Mouse (Mus musculus) spleen, adult 2 months (tissue): ENCODE measurements around the gene Rad51d. TPM values are rescaled to one million over a fixed set of nuclear protein-coding genes. Genes with fewer than 3 reads are reported as not detected.

Source experiments
- DNase-seq, 2 experiments: peaks; one replicate each; pipeline versions ENCODE4 v3.0.0 to v3.0.0-alpha.2; 2012 to 2021; ENCODE audit warnings: low spot score in 2 of 2, low read depth in 1 of 2
- H3K27ac ChIP-seq: fragments of 200-500 bp; 2 replicates; pipeline ENCODE4 v1.5.1; 2012; ENCODE audit warnings: low read length, inconsistent platforms; ENCODE audit not compliant: insufficient read depth
- H3K27me3 ChIP-seq: fragments of 200-500 bp; 2 replicates; pipeline ENCODE4 v1.6.1; 2012; ENCODE audit warnings: mild to moderate bottlenecking, moderate library complexity, low read length, inconsistent platforms; ENCODE audit not compliant: control insufficient read depth, insufficient read depth
- H3K36me3 ChIP-seq: fragments of 200-500 bp; 2 replicates; pipeline ENCODE4 v1.6.1; 2012; ENCODE audit warnings: mild to moderate bottlenecking, low read length, inconsistent platforms; ENCODE audit not compliant: control insufficient read depth, insufficient read depth
- H3K4me1 ChIP-seq: fragments of 200-500 bp; 2 replicates; pipeline ENCODE4 v1.6.1; 2011; ENCODE audit warnings: inconsistent platforms; ENCODE audit not compliant: control insufficient read depth, insufficient read depth, insufficient read length
- H3K4me3 ChIP-seq: fragments of 200-500 bp; 2 replicates; pipeline ENCODE4 v1.5.1; 2011; ENCODE audit warnings: mild to moderate bottlenecking, inconsistent platforms; ENCODE audit not compliant: insufficient read depth, insufficient read length; ENCODE audit errors: extremely low read depth
- CTCF ChIP-seq: fragments of 200-500 bp; IDR thresholded peaks from 2 replicates; pipeline ENCODE4 v1.5.1; 2011; ENCODE audit warnings: mild to moderate bottlenecking, inconsistent platforms; ENCODE audit not compliant: insufficient read depth, insufficient read length, insufficient replicate concordance; ENCODE audit errors: extremely low read depth
- POLR2A ChIP-seq: fragments of 200-500 bp; IDR thresholded peaks from 2 replicates; pipeline ENCODE4 v1.6.1; 2011; ENCODE audit warnings: low read depth, low read length, inconsistent platforms
- WGBS: fragments of 180-500 bp; shearing (Covaris S2); methylation state at CpG from one replicate; pipeline ENCODE4 v1.1.7; 2018; 5-methylcytosine and 5-hydroxymethylcytosine counted together
- polyA plus RNA-seq: library from polyadenylated mRNA; depleted of rRNA; stranded (reverse); fragments of >200 nt; gene quantifications from 2 replicates; pipeline ENCODE4 v1.2.3, GENCODE M21; 2012

The Rad51d gene
- polyA plus RNA-seq, 1 experiment: 10.9 TPM

DNA sequence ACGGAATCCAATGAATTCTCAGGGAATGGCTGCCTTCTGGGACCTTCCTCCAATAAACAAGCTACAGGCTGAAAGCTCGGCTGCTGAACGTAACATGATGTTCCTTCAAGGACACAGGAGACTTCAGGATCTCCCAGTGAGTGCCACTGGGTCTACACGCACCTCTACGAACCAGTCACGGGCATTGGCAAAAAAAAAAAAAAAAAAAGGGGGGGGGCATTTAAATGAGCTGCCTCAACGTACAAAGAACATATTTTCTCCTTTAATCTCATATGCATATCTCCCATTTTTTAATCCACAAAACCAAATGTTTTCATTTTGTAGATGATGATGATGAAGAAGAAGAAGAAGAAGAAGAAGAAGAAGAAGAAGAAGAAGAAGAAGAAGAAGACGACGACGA, 24.5 kb downstream of the Rad51d start:
- Histone ChIP-seq H3K27me3 (no peaks in the 10 kb centered on the region), H3K4me3 (no peak overlapping the region), H3K36me3 (0 out of 2 replicates have a peak, but pooled peaks cover 1% of the 10 kb centered on the region), H3K27ac (no peak overlapping the region), H3K4me1 (peaks cover 5% of the 10 kb centered on the region)
- DNase-seq: no peak
- TF ChIP-seq CTCF (no peak), POLR2A (no peak)
- 77% methylated on average over 10 of the region's 10 CpGs for WGBS

DNA sequence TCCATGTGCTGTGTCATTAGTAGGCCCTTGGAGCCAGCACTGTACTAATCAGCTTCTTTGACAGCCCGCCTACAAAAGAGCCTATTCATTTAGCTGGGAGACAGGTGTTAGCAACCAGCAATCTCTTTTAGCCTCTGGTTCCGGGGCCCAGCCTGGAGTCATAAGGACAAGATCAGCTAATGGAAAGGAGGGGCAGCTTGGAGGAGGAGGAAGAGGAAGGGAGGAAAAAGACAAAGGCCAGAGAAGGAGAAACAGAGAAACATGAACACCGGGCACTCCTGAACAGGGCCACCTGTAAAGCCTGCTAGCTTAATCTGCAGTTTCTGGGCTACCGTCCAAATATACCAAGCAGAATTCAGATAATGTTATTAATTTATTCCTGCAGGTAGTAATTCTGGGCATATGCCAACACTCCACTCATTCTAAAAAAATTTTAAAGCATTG, 26.9 kb downstream of the Rad51d start:
- Histone ChIP-seq H3K27me3 (no peaks in the 10 kb centered on the region), H3K4me3 (no peak overlapping the region), H3K27ac (no peak overlapping the region), H3K4me1 (no peaks in the 10 kb centered on the region; the same call in 1 of the 2 replicates), H3K36me3 (0 out of 2 replicates have a peak, but pooled peaks cover 1% of the 10 kb centered on the region)
- TF ChIP-seq POLR2A: no peak
- TF ChIP-seq CTCF: no peak
- DNase-seq: no peak
- whole genome bisulfite sequencing: 81% methylated on average over 4 of the region's 4 CpGs

DNA sequence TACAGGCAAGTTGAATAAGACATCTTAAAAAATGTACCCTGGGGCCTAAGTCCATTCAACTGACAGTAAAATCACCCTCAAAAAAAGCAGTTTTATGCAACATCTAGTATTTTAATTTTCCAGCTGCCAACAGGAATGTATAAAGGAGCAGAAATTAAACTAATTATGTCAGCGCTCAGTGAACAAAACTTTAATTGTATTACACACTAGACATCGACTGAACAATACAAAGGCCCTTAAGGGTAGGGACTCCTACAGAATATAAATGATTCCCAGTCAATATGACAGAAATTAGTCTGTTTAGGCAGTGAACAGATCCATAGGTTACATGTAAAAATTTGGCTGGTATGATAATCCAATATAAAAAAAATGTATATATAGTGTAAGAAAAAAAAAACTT, 27.4 kb downstream of the Rad51d start:
- Histone ChIP-seq H3K36me3 (0 out of 2 replicates have a peak, but pooled peaks cover 1% of the 10 kb centered on the region), H3K4me1 (no peaks in the 10 kb centered on the region; the same call in 1 of the 2 replicates), H3K27ac (no peak overlapping the region), H3K27me3 (no peaks in the 10 kb centered on the region), H3K4me3 (no peak overlapping the region)
- WGBS: 93% methylated on average over 2 of the region's 2 CpGs
- DNase-seq: no peak
- TF ChIP-seq CTCF (no peak), POLR2A (no peak)

DNA sequence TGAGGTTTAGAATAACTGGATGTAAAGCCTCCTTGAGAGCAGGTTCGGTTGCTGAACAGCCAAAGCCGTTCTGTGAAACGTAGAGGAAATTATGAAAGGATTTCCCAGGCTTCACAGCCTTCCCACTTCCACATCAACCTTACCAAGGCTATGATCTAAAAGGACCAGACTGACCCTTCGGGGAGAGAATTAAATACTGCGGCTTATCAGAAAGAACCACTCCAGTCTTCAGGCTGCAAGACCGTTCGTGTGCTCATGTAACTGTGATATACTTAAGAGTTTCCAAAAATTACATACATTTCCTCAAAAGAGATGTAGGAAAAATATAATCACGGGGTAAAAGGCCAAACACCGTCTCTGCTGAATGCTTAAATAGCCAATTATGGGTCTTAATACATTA, 27.8 kb downstream of the Rad51d start:
- no peaks in the 10 kb centered on the region for H3K27me3 ChIP-seq
- no peaks in the 10 kb centered on the region; the same call in 1 of the 2 replicates for H3K4me1 ChIP-seq
- no peak overlapping the region for H3K27ac ChIP-seq
- TF ChIP-seq CTCF: no peak
- TF ChIP-seq POLR2A: no peak
- 0 out of 2 replicates have a peak, but pooled peaks cover 1% of the 10 kb centered on the region for H3K36me3 ChIP-seq
- WGBS: 83% methylated on average over 9 of the region's 9 CpGs
- DNase-seq: no peak
- no peak overlapping the region for H3K4me3 ChIP-seq

DNA sequence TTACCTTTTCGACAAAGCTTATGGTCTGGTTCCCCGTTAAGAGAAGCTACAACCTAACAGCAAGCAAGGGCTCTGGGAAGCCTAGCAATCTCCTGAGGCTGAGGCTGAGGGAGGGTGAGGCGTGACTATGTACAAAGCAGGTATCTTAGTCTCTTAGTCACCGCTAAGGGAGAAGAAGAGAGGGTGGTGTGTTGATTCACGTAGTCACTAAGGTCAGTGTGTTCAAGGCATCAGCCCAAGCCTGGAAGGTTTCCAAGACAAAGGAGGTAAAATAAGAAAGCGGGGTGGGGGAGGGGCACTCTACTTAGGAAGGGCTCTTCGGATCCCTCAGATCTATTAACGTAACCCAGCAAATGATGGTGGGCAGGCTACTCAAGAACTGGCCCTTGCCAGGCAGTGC, 28.9 kb downstream of the Rad51d start:
- no peak overlapping the region for H3K4me3 ChIP-seq
- DNase-seq: no peak
- no peaks in the 10 kb centered on the region; the same call in 1 of the 2 replicates for H3K4me1 ChIP-seq
- H3K27me3 ChIP-seq: no peaks in the 10 kb centered on the region
- TF ChIP-seq POLR2A (no peak), CTCF (no peak)
- H3K36me3 ChIP-seq: 0 out of 2 replicates have a peak, but pooled peaks cover 1% of the 10 kb centered on the region
- H3K27ac ChIP-seq: no peak overlapping the region
- WGBS: 76% methylated on average over 8 of the region's 8 CpGs

DNA sequence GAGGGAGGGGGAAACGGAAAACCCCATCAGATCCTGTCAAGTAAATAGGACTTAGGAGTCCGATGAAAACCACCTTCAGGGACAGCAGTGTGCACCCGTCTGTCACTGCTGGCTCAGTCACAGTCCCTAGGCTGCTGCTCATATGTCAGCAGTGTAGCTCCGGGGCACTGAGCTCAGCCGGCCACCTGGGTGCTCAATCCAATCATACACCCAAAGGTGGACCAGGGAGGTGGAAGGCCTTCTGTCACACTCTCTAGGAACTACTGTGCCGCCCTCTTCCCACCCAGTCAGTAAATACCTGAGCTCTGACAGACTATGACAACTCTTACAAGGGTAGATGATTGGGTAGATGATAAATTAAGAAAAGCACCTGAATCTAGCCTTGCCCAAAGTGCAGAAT, 29.7 kb downstream of the Rad51d start:
- H3K4me3 ChIP-seq: no peak overlapping the region

DNA sequence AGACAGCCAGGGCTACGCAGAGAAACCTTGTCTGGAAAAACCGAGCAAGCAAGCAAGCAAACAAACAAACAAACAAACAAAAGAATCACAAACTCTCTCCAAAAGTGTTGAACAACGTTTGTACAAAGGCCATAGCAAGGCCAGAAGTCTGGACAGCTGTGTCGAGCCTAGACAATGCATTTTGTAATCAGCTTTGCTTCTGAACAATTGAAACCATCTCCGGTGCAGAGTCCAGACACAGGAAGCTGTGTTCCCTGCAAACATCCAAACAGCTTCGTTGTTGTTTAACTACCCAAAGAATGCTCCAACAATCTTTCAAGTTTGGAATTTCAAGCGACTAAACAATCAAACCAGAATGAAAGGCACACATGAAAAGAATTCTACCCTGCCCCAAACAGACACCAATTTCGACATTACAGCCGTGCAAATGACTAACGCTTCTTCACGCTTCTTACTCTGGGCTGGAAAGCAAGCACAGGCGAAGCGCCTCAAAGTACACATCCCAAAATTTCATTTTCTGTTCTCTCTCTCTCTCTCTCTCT, 33.0 kb downstream of the Rad51d start:
- DNase-seq: no peak
- Histone ChIP-seq H3K27ac (no peak overlapping the region), H3K4me3 (no peak overlapping the region), H3K4me1 (no peaks in the 10 kb centered on the region), H3K27me3 (no peaks in the 10 kb centered on the region), H3K36me3 (no peaks in the 10 kb centered on the region)
- 88% methylated on average over 13 of the region's 13 CpGs for WGBS
- no peak for TF ChIP-seq CTCF
- no peak for TF ChIP-seq POLR2A

More for the DNA sequence above, 29.7 kb downstream of the Rad51d start:
- Histone ChIP-seq H3K4me1 (no peaks in the 10 kb centered on the region), H3K27me3 (no peaks in the 10 kb centered on the region), H3K27ac (no peak overlapping the region), H3K36me3 (0 out of 2 replicates have a peak, but pooled peaks cover 1% of the 10 kb centered on the region)
- no peak for DNase-seq
- WGBS: 36% methylated on average over 6 of the region's 6 CpGs
- TF ChIP-seq CTCF: no peak
